Mouse (Mus musculus): ENCODE data around the gene Stc2.

The Stc2 gene

DNA sequence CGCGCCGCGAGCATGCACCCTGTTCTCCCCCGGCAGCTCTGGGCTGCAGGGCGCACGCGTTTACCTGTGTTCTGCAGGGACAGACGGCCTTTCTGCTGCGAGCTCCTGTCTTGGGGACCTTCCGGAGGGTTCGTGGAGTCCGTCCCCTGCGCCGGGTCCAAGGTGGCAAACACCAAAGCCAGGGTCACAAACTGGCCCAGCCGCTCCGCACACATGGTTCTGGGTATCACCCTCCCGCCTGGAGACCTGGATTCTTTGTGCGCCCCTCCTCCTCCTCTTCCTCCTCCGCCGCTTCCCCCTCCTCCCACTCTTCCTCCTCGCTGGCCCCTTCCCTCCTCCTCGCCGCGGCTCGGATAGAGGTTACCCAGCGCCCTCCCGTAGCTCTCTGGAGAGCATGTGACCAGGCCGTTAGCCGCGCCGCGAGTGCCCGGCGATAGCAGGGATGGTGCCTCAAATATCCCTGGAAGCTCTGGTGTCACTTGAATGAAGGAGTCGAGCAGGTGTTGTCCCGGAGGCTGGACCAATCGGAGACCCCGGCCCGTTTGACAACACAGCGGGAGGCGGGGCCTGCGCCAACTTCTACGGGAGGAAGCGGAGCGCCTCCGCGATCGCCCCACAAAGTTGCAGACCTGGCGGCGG is at the start of gene Stc2:
Gene Stc2, minus strand, starts transcription at position 427 of the 639 bp plus-strand sequence.
- peak; percentile 27 to 35 for DNase-seq (ENCODE audit: low spot score in 2 of 2)

DNA sequence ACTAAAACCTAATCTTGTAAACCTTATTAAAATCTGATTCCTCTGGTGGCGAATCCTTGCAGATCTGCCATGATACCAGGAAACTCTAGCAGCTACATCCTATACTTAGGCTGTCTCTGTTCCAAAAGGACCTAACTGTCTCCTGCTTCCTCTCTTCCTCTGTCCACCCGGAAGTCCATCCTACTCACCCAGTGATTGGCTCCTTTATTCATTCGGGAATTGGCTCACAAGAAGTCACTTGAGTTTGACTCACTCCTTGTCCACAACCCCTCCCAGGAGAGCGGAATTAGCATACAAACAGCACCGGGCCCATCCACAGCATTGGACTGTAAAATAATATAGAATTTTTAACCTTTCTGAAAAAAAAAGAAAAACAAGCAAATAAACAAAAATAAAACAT is 47.2 kb upstream of the Stc2 start:
- no peak for DNase-seq (ENCODE audit: low spot score in 2 of 2)

DNA sequence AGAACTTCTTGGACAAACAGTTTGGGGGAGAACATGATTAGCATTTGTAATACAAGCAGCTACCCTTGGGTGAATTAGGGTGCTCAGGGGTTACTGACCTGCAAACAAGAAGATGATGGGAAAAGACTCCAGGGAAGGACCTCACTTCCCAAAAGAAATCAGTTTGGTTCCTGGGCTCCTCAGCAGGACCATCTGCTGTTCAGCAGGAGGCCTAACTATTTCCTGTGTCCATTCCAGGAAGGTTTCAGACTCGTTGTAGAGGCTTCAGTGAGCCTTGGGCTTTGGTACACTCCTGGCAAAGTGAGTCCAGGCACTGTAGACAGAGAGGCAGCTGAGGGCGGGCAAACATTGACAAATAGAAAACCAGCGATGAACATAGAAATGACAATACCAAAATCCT is 42.5 kb upstream of the Stc2 start:
- no peak for DNase-seq (ENCODE audit: low spot score in 2 of 2)

DNA sequence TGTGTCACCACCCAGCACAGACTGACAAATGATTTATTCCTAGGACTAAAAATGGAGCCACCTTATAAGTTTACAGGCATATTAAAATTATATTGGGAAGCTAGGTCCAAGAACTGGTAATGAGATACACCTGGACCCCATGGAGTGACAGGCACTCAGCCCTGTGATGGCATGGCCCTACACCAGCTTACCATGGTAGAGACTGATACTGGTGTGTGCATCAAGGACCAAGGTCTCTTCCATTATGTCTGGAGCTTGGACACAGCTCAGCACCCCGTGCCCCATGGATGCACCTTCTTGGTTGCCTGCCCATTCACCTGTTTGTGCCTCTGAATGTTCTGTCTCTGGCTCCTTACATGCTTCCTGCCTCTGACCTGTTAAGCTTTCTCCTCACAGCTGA is 36.9 kb upstream of the Stc2 start:
- no peak for DNase-seq (ENCODE audit: low spot score in 2 of 2)

DNA sequence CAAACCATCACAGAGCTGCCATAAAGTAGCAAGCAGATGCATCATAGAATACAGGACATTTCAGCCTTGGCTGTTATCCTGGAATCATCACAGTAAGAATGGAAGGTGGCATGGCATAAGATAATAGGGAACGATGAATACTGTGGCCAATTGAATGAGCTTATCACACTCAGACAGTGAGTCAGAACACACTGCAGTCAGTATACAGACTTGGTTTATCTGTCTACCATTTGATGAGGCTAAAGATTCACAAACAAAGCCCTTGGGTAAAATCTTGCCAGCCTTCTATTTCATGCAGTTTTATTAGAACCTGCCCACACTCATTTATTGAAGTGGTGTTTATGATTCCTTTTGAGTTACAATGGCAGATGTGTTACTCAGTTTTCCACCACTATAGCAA is 33.2 kb upstream of the Stc2 start:
- DNase-seq (ENCODE audit: low spot score in 2 of 2), result no peak

DNA sequence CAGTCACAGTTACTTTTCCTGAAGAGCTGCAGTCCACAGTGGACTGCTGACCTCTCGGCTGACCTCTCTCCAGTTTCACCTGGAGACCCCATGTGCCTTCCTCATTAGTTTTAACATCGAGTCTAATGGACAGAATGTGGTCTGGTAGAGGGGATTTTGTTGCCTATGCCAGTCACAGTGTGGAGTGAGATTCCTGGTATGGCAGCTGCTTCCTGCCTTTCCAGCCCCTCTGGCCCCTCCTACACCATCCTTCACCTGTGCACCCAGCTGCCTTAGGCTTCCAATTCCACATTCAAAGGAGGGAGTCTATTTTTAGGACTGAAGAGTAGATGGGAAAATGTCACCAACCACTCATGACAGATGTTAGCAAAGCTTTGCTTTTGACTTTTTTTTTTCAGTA is 28.7 kb upstream of the Stc2 start:
- no peak for DNase-seq (ENCODE audit: low spot score in 2 of 2)

DNA sequence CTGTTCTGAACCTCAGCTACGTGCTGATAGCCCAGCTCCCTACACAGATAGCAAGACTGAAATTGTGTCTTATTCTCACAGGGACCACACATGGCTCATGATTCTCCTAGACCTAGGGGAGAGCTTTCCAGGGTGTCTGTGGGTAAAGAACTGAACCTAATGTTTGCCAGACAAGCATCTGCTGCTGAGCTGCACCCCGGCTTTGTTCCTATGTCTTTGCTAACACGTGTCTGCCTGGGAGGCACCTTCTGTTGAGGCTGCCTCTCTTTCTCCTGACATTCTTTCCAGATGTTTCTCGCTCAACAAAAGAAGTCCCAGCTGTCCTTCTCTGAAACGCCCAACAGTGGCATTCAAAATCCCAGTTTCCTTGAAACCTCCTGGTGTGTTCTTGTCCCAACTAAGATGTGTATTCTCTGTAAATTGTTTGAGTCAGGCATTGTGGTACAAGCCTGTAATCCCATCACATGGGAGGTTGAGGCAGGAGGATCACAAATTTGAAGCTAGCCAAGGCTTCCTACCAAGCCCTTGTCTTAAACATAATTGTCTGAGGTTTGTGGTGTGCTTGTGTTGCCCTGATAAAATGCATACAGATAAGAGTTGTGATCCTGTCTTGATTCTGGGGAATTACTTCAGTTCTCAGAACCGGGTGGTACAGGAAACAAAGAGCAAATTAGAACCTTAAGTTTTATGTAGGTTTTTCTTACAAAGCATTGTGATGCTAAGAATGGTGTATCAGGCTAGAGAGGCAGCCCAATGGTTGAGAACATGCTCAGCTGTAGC is 27.0 kb upstream of the Stc2 start:
- no peak for DNase-seq (ENCODE audit: low spot score in 2 of 2)

GRCm38 (mm10) chr11:31394026-31394425 is 24.2 kb upstream of the Stc2 start:
- DNase-seq (ENCODE audit: low spot score in 2 of 2), result no peak

- no peak for DNase-seq (ENCODE audit: low spot score in 2 of 2)
Measured at GRCm38 (mm10) chr11:31392340-31392739, 22.5 kb upstream of the Stc2 start.

DNA sequence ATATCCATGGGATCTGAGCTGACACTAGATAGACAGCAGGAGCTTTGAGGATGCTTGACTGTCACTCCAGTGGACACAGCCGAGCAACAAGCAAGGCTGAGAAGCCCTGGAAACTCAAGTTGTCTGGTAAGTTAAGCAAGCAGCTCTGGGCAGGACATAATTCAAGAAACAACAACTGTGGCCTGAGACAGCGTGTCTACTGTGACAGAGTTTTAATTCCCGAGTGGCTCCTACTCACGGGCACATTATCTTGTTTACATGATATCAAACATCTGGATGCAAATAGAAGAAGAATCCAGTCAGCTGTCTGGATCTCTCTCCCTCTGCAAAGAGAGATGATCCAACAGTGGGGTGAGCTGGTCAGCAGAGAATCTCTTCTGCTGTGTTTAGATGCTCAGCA is 19.0 kb upstream of the Stc2 start:
- DNase-seq (ENCODE audit: low spot score in 2 of 2), result no peak

DNA sequence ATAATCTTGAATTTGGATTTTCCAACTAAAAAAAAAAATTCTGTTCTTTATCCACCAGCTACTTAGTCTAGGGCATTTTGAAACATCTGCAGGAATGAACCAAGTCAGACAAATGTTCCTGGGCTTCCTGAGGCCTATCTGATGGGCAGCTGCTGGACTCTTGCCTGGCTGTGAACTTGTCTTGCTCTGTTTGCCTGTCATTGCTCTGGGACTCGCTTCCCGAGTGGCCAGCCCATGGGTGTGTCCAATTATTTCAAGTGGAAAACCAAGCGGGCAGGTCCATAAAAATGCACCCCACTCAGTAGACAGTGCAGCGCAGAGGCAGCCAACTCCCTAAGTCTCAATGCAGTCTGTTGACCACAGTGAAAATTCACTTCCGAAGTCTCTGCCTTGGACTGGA is 17.7 kb upstream of the Stc2 start:
- DNase-seq (ENCODE audit: low spot score in 2 of 2), result no peak

DNA sequence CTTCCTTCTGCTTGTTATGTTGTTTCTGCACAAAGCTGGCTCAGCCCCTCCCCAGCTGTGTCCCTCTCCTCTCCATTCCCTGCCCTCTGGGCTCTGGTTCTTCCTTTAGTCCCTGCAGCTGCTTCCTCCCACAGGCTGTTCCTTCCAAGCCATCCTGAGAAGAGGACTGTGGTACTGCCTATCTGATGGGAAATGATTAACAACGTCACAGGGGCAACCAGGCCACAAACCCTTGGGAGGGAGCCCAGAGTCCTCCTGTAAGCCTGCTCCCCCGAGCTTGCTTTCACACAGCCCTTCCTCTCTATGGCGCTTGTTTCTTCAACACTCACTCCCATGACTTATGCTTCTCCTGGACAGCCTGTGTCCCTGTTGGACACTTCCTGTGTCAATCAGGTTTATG is 16.7 kb upstream of the Stc2 start:
- no peak for DNase-seq (ENCODE audit: low spot score in 2 of 2)

DNA sequence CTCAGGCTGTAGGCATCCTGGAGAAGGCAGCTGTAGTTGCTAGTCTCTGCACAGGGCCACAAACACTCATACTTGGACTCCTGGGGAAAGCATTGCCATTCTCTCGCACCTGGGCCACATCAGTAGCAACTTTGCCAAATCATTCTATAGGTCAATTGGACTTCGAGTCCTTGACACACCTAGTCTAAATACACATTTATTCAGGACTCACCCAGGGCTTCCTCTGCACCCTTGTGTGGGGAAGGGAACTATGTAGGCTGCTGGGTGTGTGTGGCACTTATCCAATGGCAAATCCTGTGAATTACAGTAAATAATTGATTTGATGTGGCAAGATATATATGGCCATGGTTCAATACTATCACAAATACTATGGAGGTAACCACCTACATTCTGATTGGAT is 14.1 kb upstream of the Stc2 start:
- DNase-seq (ENCODE audit: low spot score in 2 of 2), result no peak

DNA sequence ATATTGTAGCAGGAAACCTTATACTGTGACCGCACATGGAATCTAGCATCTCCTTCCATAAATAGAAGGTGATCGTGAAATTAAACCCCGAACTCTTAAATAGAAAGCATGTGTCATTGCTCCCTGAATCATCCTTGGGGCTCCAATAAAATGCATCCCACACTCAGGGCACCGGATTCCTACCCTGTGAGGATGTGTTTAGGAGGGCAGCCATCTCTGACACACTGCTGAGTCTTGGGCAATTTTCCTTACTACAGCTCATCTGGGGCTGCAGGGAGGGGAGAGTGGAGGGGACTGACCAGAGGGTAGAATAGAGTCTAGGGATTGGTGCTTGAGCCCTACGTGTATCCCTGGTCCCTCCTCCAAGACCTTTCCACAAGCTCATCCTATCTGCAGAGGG is 12.3 kb upstream of the Stc2 start:
- no peak for DNase-seq (ENCODE audit: low spot score in 2 of 2)

- no peak for DNase-seq (ENCODE audit: low spot score in 2 of 2)
Measured at GRCm38 (mm10) chr11:31373438-31373837, 3.6 kb upstream of the Stc2 start.

- no peak for DNase-seq (ENCODE audit: low spot score in 2 of 2)
Measured at GRCm38 (mm10) chr11:31372206-31372605, 2.3 kb upstream of the Stc2 start.

DNA sequence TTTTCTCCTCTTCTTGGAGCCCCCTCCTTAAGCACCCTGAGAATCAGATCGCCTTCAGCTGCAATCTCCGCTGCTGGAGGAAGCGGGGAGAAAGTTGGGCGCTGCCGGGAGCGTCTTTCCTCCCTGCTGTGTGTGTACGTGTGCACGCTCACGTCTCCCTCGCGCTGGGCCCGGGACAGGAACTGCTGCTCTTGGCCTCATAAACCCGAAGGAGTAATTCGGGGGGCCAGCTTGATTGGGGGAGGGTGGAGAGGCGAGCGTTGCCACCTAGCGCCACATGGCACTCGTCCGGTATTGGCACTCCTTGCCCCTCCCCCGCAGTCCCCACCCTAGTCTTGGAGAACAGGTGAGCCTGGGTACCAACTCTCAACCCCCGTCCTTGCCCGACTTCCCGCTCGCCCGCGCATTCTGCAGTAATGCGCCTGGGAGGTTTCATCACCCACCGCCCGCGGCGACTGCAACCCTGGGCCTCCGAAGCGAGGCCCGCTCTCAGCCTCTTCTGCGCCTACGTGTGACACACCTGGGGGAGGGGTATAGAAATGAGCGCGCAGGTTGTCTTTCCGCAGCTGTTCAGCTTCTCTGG is 1.5 kb upstream of the Stc2 start:
- DNase-seq (ENCODE audit: low spot score in 2 of 2), result no peak

- DNase-seq (ENCODE audit: low spot score in 2 of 2), result no peak
Measured at GRCm38 (mm10) chr11:31370436-31371230, 759 bp upstream of the Stc2 start.

GRCm38 (mm10) chr11:31368965-31369647 is 768 bp downstream of the Stc2 start:
- peak; percentile 18 to 45 for DNase-seq (ENCODE audit: low spot score in 2 of 2)

DNA sequence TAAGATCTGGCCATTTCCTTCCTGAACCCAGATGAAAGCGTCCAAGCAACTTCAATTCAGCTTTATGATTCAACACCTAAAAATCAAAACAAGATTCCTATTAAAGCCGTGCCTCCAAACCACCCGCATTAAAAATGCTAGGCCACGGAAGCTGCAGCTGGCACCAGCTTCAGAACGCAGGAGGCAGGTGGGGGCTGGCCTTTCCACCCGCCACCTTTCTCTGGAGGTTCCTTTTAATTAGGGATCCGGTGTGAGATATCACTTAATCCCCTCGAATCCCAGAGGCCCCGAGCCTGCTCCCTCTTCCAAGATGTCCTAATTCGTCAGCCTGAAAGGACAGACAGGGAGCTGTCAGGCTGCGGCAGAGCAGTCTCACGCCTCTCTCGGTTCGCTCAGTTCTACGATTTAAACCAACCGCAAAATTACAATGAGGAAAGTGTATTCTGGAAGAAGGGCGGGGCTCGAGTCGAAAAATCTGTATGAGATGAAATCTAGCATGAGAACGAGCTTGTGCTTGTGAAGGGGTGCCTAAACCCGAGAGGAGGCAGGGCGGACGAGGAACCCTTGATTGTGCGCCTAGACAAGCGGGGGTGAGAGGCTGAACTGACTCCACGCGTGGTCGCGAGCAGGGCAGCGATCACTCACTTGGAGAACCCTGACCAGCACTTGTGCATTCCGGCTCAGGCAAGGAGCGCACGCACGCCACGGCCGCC is 1.5 kb downstream of the Stc2 start:
- DNase-seq (ENCODE audit: low spot score in 2 of 2), result no peak

- DNase-seq (ENCODE audit: low spot score in 2 of 2), result no peak
Measured at GRCm38 (mm10) chr11:31366827-31367226, 3.0 kb downstream of the Stc2 start.

Data from frontal cortex, postnatal 14 days (tissue).